Mouse (Mus musculus) midbrain, embryonic 14.5 days (tissue): ENCODE measurements around the gene Nck2. TPM values are rescaled to one million over a fixed set of nuclear protein-coding genes. Genes with fewer than 3 reads are reported as not detected.

Experiments used
- ATAC-seq: fragments of 200-750 bp; cut with Nextera tagmentation; 2 replicates; pipeline ENCODE4 v1.8.0; 2017; ENCODE audit warnings: moderate number of reproducible peaks, moderate library complexity; ENCODE audit not compliant: low FRiP score, low TSS enrichment
- DNase-seq: peaks from one replicate; pipeline ENCODE4 v3.0.0-alpha.2; 2015
- H3K27ac ChIP-seq: fragments of 300-500 bp; sonication (generic); replicated peaks from 2 replicates; pipeline ENCODE4 v1.5.1; 2014; ENCODE audit warnings: mild to moderate bottlenecking, low read depth, low read length, moderate library complexity
- H3K27me3 ChIP-seq: fragments of 300-500 bp; sonication (generic); 2 replicates; pipeline ENCODE4 v1.6.1; 2014; ENCODE audit warnings: low read length, control low read depth, mixed read lengths; ENCODE audit not compliant: control insufficient read depth, insufficient read depth
- H3K36me3 ChIP-seq: fragments of 300-500 bp; sonication (generic); 2 replicates; pipeline ENCODE4 v1.6.1; 2014; ENCODE audit warnings: low read length, control low read depth; ENCODE audit not compliant: control insufficient read depth, insufficient read depth
- H3K4me1 ChIP-seq: fragments of 300-500 bp; sonication (generic); 2 replicates; pipeline ENCODE4 v1.6.1; 2014; ENCODE audit warnings: mild to moderate bottlenecking, antibody characterized with exemption, low read length, control low read depth; ENCODE audit not compliant: control insufficient read depth, insufficient read depth
- H3K4me2 ChIP-seq: fragments of 300-500 bp; sonication (generic); 2 replicates; pipeline ENCODE4 v1.6.1; 2014; ENCODE audit warnings: mild to moderate bottlenecking, low read length, moderate library complexity
- H3K4me3 ChIP-seq: fragments of 300-500 bp; sonication (generic); replicated peaks from 2 replicates; pipeline ENCODE4 v1.5.1; 2014; ENCODE audit warnings: low read depth, low read length
- H3K9ac ChIP-seq: fragments of 300-500 bp; sonication (generic); replicated peaks from 2 replicates; pipeline ENCODE4 v1.6.1; 2014; ENCODE audit warnings: mild to moderate bottlenecking, low read length, moderate library complexity
- H3K9me3 ChIP-seq: fragments of 300-500 bp; sonication (generic); 2 replicates; pipeline ENCODE4 v1.6.1; 2016; ENCODE audit warnings: low read length, control low read depth, mixed read lengths; ENCODE audit not compliant: control insufficient read depth
- WGBS: fragments of 180-500 bp; shearing (Covaris S2); extraction: QIAGEN DNeasy Blood & Tissue Kit; methylation state at CpG from one replicate; pipeline ENCODE4 v1.1.7; 2014; 5-methylcytosine and 5-hydroxymethylcytosine counted together
- polyA plus RNA-seq: library from polyadenylated mRNA; unstranded; fragments of >200 nt; fragmentation: Nextera tagmentation; extraction: Ambion mirVana; gene quantifications from 2 replicates; pipeline ENCODE4 v1.2.1, GENCODE M21; 2014

The Nck2 gene
- polyA plus RNA-seq, 1 experiment from 2014 or later = 38.8 TPM

- Histone ChIP-seq H3K9ac (no peak overlapping the region), H3K36me3 (no peaks in the 10 kb centered on the region), H3K27me3 (no peaks in the 10 kb centered on the region), H3K27ac (no peak overlapping the region), H3K9me3 (no peaks in the 10 kb centered on the region), H3K4me2 (no peak overlapping the region), H3K4me1 (no peaks in the 10 kb centered on the region), H3K4me3 (no peak overlapping the region)
- ATAC-seq (no peak), DNase-seq (no peak)
- WGBS = 81% methylated on average over 6 of the region's 6 CpGs
Measured at GRCm38 (mm10) chr1:43426993-43427535, 17.3 kb upstream of the Nck2 start.

- Histone ChIP-seq H3K4me2 (no peak overlapping the region), H3K4me1 (no peaks in the 10 kb centered on the region), H3K4me3 (no peak overlapping the region), H3K36me3 (no peaks in the 10 kb centered on the region), H3K9ac (no peak overlapping the region), H3K9me3 (no peaks in the 10 kb centered on the region), H3K27ac (no peak overlapping the region), H3K27me3 (no peaks in the 10 kb centered on the region)
- ATAC-seq (no peak), DNase-seq (no peak)
- 90% methylated on average over 9 of the region's 9 CpGs for WGBS
Measured at GRCm38 (mm10) chr1:43429924-43430876, 14.2 kb upstream of the Nck2 start.

GRCm38 (mm10) chr1:43433853-43434252, 10.5 kb upstream of the Nck2 start:
- no peaks in the 10 kb centered on the region for H3K9me3 ChIP-seq
- 85% methylated on average over 4 of the region's 4 CpGs for WGBS
- no peak for ATAC-seq

GRCm38 (mm10) chr1:43436554-43436953, 7.8 kb upstream of the Nck2 start:
- DNase-seq (no peak), ATAC-seq (no peak)
- no peaks in the 10 kb centered on the region for H3K4me1 ChIP-seq
- H3K27me3 ChIP-seq = no peaks in the 10 kb centered on the region
- no peaks in the 10 kb centered on the region for H3K36me3 ChIP-seq
- H3K4me3 ChIP-seq = no peak overlapping the region
- no peaks in the 10 kb centered on the region for H3K9me3 ChIP-seq
- H3K27ac ChIP-seq = no peak overlapping the region
- H3K4me2 ChIP-seq = no peak overlapping the region
- no peak overlapping the region for H3K9ac ChIP-seq

More at GRCm38 (mm10) chr1:43433853-43434252, 10.5 kb upstream of the Nck2 start:
- no peak for DNase-seq
- Histone ChIP-seq H3K27me3 (no peaks in the 10 kb centered on the region), H3K9ac (no peak overlapping the region), H3K4me2 (no peak overlapping the region), H3K4me3 (no peak overlapping the region), H3K36me3 (no peaks in the 10 kb centered on the region), H3K4me1 (no peaks in the 10 kb centered on the region), H3K27ac (no peak overlapping the region)

GRCm38 (mm10) chr1:43439261-43439660, 5.1 kb upstream of the Nck2 start:
- Histone ChIP-seq H3K27me3 (no peaks in the 10 kb centered on the region), H3K36me3 (no peaks in the 10 kb centered on the region), H3K4me1 (no peaks in the 10 kb centered on the region), H3K4me2 (no peak overlapping the region), H3K9me3 (no peaks in the 10 kb centered on the region), H3K4me3 (no peak overlapping the region), H3K9ac (no peak overlapping the region), H3K27ac (no peak overlapping the region)
- DNase-seq (no peak), ATAC-seq (no peak)
- 90% methylated on average over 1 of the region's 1 CpGs for WGBS

GRCm38 (mm10) chr1:43442568-43442967, 1.8 kb upstream of the Nck2 start:
- H3K27me3 ChIP-seq = no peaks in the 10 kb centered on the region
- no peak for ATAC-seq
- WGBS = 92% methylated on average over 2 of the region's 2 CpGs

GRCm38 (mm10) chr1:43445170-43446088, 1.1 kb downstream of the Nck2 start:
- under 1% methylated on average over 64 of the region's 86 CpGs for WGBS

More at GRCm38 (mm10) chr1:43442568-43442967, 1.8 kb upstream of the Nck2 start:
- Histone ChIP-seq H3K4me1 (peaks cover 7% of the 10 kb centered on the region), H3K4me3 (no peak overlapping the region), H3K36me3 (no peaks in the 10 kb centered on the region), H3K4me2 (no peak overlapping the region), H3K9ac (no peak overlapping the region), H3K9me3 (no peaks in the 10 kb centered on the region), H3K27ac (no peak overlapping the region)
- no peak for DNase-seq

GRCm38 (mm10) chr1:43446089-43446533, 1.7 kb downstream of the Nck2 start:
- peak; percentile 79 for ATAC-seq
- no peaks in the 10 kb centered on the region for H3K36me3 ChIP-seq
- WGBS = under 1% methylated on average over 40 of the region's 44 CpGs

More at GRCm38 (mm10) chr1:43445170-43446088, 1.1 kb downstream of the Nck2 start:
- Histone ChIP-seq H3K9ac (peak overlapping the region; percentile 98), H3K27me3 (no peaks in the 10 kb centered on the region), H3K4me3 (peak overlapping the region; percentile 99), H3K4me2 (peak overlapping the region; percentile 90), H3K4me1 (peaks cover 14% of the 10 kb centered on the region), H3K9me3 (no peaks in the 10 kb centered on the region), H3K27ac (peak overlapping the region; percentile 92), H3K36me3 (no peaks in the 10 kb centered on the region)
- ATAC-seq (peak; percentile 92), DNase-seq (peak; percentile 93)

More at GRCm38 (mm10) chr1:43446089-43446533, 1.7 kb downstream of the Nck2 start:
- Histone ChIP-seq H3K9me3 (no peaks in the 10 kb centered on the region), H3K27ac (peak overlapping the region; percentile 92), H3K4me3 (peak overlapping the region; percentile 99), H3K9ac (peak overlapping the region; percentile 98), H3K4me1 (peaks cover 14% of the 10 kb centered on the region), H3K4me2 (peak overlapping the region; percentile 90), H3K27me3 (no peaks in the 10 kb centered on the region)
- peak; percentile 74 for DNase-seq
